Mouse (Mus musculus): ENCODE measurements at regions not wholly inside any gene's neighbourhood (a gene's known extent, or its start where the extent isn't known, plus 50 kb on each side); places are given as distances from the start of the nearest gene placed in this dataset.

- no peak for DNase-seq (ENCODE audit: low spot score)
These were observed 344.7 kb downstream of the Ice1 start for GRCm38 (mm10) chr13:70292713-70293112.

- DNase-seq (ENCODE audit: low spot score), result no peak
These were observed 333.4 kb downstream of the Ice1 start for GRCm38 (mm10) chr13:70303953-70304525.

- no peak for DNase-seq (ENCODE audit: low spot score)
These were observed 326.9 kb downstream of the Ice1 start for GRCm38 (mm10) chr13:70310516-70310915.

GRCm38 (mm10) chr13:70311226-70312055 is 326.0 kb downstream of the Ice1 start:
- DNase-seq (ENCODE audit: low spot score), result no peak

- DNase-seq (ENCODE audit: low spot score), result no peak
These were observed 324.2 kb downstream of the Ice1 start for GRCm38 (mm10) chr13:70313205-70313604.

- DNase-seq (ENCODE audit: low spot score), result no peak
These were observed 313.9 kb downstream of the Ice1 start for GRCm38 (mm10) chr13:70323537-70323936.

GRCm38 (mm10) chr13:70336069-70336468 is 301.4 kb downstream of the Ice1 start:
- DNase-seq (ENCODE audit: low spot score), result no peak

GRCm38 (mm10) chr13:70340437-70340836 is 297.0 kb downstream of the Ice1 start:
- no peak for DNase-seq (ENCODE audit: low spot score)

GRCm38 (mm10) chr13:70343191-70343734 is 294.2 kb downstream of the Ice1 start:
- DNase-seq (ENCODE audit: low spot score), result no peak

- DNase-seq (ENCODE audit: low spot score), result no peak
These were observed 293.5 kb downstream of the Ice1 start for GRCm38 (mm10) chr13:70343911-70344310.

- no peak for DNase-seq (ENCODE audit: low spot score)
These were observed 293.1 kb downstream of the Ice1 start for GRCm38 (mm10) chr13:70344311-70344710.

GRCm38 (mm10) chr13:70348456-70348855 is 289.0 kb downstream of the Ice1 start:
- no peak for DNase-seq (ENCODE audit: low spot score)

- DNase-seq (ENCODE audit: low spot score), result no peak
These were observed 288.5 kb downstream of the Ice1 start for GRCm38 (mm10) chr13:70348965-70349364.

- DNase-seq (ENCODE audit: low spot score), result no peak
These were observed 267.8 kb downstream of the Ice1 start for GRCm38 (mm10) chr13:70369647-70370046.

- no peak for DNase-seq (ENCODE audit: low spot score)
These were observed 256.7 kb downstream of the Ice1 start for GRCm38 (mm10) chr13:70380772-70381171.

- DNase-seq (ENCODE audit: low spot score), result no peak
These were observed 252.1 kb downstream of the Ice1 start for GRCm38 (mm10) chr13:70385292-70385691.

- DNase-seq (ENCODE audit: low spot score), result no peak
These were observed 224.6 kb downstream of the Ice1 start for GRCm38 (mm10) chr13:70412788-70413187.

GRCm38 (mm10) chr13:70418156-70418555 is 219.3 kb downstream of the Ice1 start:
- no peak for DNase-seq (ENCODE audit: low spot score)

- no peak for DNase-seq (ENCODE audit: low spot score)
These were observed 198.0 kb downstream of the Ice1 start for GRCm38 (mm10) chr13:70439419-70439818.

- no peak for DNase-seq (ENCODE audit: low spot score)
These were observed 190.5 kb downstream of the Ice1 start for GRCm38 (mm10) chr13:70446940-70447339.

GRCm38 (mm10) chr13:70454592-70455390 is 182.6 kb downstream of the Ice1 start:
- DNase-seq (ENCODE audit: low spot score), result no peak

- DNase-seq (ENCODE audit: low spot score), result no peak
These were observed 179.0 kb downstream of the Ice1 start for GRCm38 (mm10) chr13:70458406-70458805.

- no peak for DNase-seq (ENCODE audit: low spot score)
These were observed 172.4 kb downstream of the Ice1 start for GRCm38 (mm10) chr13:70464996-70465395.
